ENCODE assay signal across 9 mouse cellular contexts in the genomic region with DNA sequence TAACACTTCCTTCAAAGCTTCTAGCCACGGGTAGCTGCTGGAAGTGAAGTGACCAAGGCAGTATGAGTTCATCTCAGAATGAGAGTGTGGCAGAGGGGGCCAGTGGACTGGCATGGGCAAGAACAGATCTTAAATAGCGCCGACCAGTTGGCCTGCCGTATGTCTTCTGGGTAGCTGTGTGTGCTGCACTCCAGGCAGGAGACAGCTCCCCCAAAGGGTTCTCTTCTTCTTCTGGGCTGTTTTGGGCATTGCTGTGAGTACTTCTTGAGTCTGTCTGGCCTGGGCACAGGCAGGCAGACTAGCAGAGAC. TPM values are rescaled to one million over a fixed set of nuclear protein-coding genes. Genes with fewer than 3 reads are reported as not detected.
DNase-seq lines count a peak whose midpoint lies in the region; ATAC-seq lines count a peak whose summit lies in the region.
"Had no signal": no experiment of that assay in that cellular context is flagged by ENCODE, and none has a peak within 500 bp of the region (broad histone marks: within the 10 kb centered on the region; RNA-seq: fewer than 3 reads in every experiment).

No protein-coding gene starts in this region.

- ATAC-seq in heart, embryonic 12.5 days (ENCODE audit: insufficient number of reproducible peaks, low FRiP score): no peak
- no peak for ATAC-seq in lung, embryonic 16.5 days (ENCODE audit: low read depth)
- no peak for ATAC-seq in intestine, embryonic 15.5 days
- ATAC-seq in stomach, embryonic 15.5 days (ENCODE audit: insufficient read depth, low FRiP score, low read depth): no peak

- H3K27ac ChIP-seq in heart, embryonic 12.5 days (ENCODE audit: poor library complexity, severe bottlenecking): peak overlapping the region; percentile 58
- peak overlapping the region; percentile 28; the same call in 1 of the 2 replicates for H3K27ac ChIP-seq in lung, embryonic 16.5 days (ENCODE audit: low read length)
- H3K27ac ChIP-seq in intestine, embryonic 15.5 days: peak overlapping the region; percentile 52
- H3K27ac ChIP-seq in stomach, embryonic 15.5 days: peak overlapping the region; percentile 67

- WGBS in heart, embryonic 12.5 days: 45% methylated on average over 4 of the region's 4 CpGs
- 42% methylated on average over 4 of the region's 4 CpGs for WGBS in lung, embryonic 16.5 days
- 39% methylated on average over 4 of the region's 4 CpGs for WGBS in intestine, embryonic 15.5 days
- WGBS in stomach, embryonic 15.5 days: 46% methylated on average over 4 of the region's 4 CpGs

- no peaks in the 10 kb centered on the region for H3K9me3 ChIP-seq in heart, embryonic 12.5 days (replicated peaks)
- no peaks in the 10 kb centered on the region for H3K9me3 ChIP-seq in lung, embryonic 16.5 days (ENCODE audit: control insufficient read depth, low read length)
- H3K9me3 ChIP-seq in intestine, embryonic 15.5 days: no peaks in the 10 kb centered on the region
- H3K9me3 ChIP-seq in stomach, embryonic 15.5 days: no peaks in the 10 kb centered on the region

- no peak overlapping the region for H3K4me3 ChIP-seq in heart, embryonic 12.5 days
- H3K4me3 ChIP-seq in lung, embryonic 16.5 days (ENCODE audit: low read length): no peak overlapping the region
- no peak overlapping the region for H3K4me3 ChIP-seq in intestine, embryonic 15.5 days (replicated peaks)
- no peak overlapping the region for H3K4me3 ChIP-seq in stomach, embryonic 15.5 days (replicated peaks)

- peak overlapping the region; percentile 14; the same call in 1 of the 2 replicates for H3K4me2 ChIP-seq in heart, embryonic 12.5 days
- H3K4me2 ChIP-seq in lung, embryonic 16.5 days (ENCODE audit: low read depth, low read length): no peak overlapping the region
- H3K4me2 ChIP-seq in intestine, embryonic 15.5 days (replicated peaks): no peak overlapping the region
- no peak overlapping the region for H3K4me2 ChIP-seq in stomach, embryonic 15.5 days

- DNase-seq in heart, postnatal 25 days (ENCODE audit: low spot score): no peak
- no peak for DNase-seq in lung, postnatal 25 days (ENCODE audit: low spot score)
- no peak for DNase-seq in adrenal gland, adult 18-20 months (ENCODE audit: low spot score in 2 of 2)
- DNase-seq in kidney, adult 11 months: no peak
- DNase-seq: spleen, adult 18-20 months had no signal

- H3K4me1 ChIP-seq in heart, embryonic 12.5 days (replicated peaks): peaks cover 93% of the 10 kb centered on the region
- peaks cover 62% of the 10 kb centered on the region for H3K4me1 ChIP-seq in lung, embryonic 16.5 days (replicated peaks; ENCODE audit: control insufficient read depth, insufficient read depth, low read length)
- H3K4me1 ChIP-seq in intestine, embryonic 15.5 days (replicated peaks): peaks cover 66% of the 10 kb centered on the region
- H3K4me1 ChIP-seq in stomach, embryonic 15.5 days: peaks cover 70% of the 10 kb centered on the region

- H3K27me3 ChIP-seq in heart, embryonic 12.5 days (replicated peaks): no peaks in the 10 kb centered on the region
- no peaks in the 10 kb centered on the region for H3K27me3 ChIP-seq in lung, embryonic 16.5 days (ENCODE audit: control insufficient read depth, insufficient read depth, low read depth, low read length)
- no peaks in the 10 kb centered on the region for H3K27me3 ChIP-seq in intestine, embryonic 15.5 days (replicated peaks)
- no peaks in the 10 kb centered on the region for H3K27me3 ChIP-seq in stomach, embryonic 15.5 days (replicated peaks)

- H3K9ac ChIP-seq in heart, embryonic 12.5 days: peak overlapping the region; percentile 33
- no peak overlapping the region for H3K9ac ChIP-seq in lung, embryonic 16.5 days (ENCODE audit: low read length)
- no peak overlapping the region for H3K9ac ChIP-seq in intestine, embryonic 15.5 days
- no peak overlapping the region for H3K9ac ChIP-seq in stomach, embryonic 15.5 days

- intact Hi-C loops in heart, postnatal 25 days (cut with DNase I): no loop called here

- H3K36me3 ChIP-seq in heart, embryonic 12.5 days: peaks cover 10% of the 10 kb centered on the region
- no peaks in the 10 kb centered on the region; the same call in 1 of the 2 replicates for H3K36me3 ChIP-seq in lung, embryonic 16.5 days (ENCODE audit: control insufficient read depth, insufficient read depth, low read length)
- no peaks in the 10 kb centered on the region; the same call in 1 of the 2 replicates for H3K36me3 ChIP-seq in intestine, embryonic 15.5 days
- H3K36me3 ChIP-seq in stomach, embryonic 15.5 days: no peaks in the 10 kb centered on the region

RNA-seq across cellular contexts. Expression of a gene that starts 29.4 kb away (rescaled TPM):
- 101 and 105 TPM in 2 replicates for polyA plus RNA-seq in heart, embryonic 12.5 days (2016; fragmentation: Nextera tagmentation; extraction: Ambion mirVana)
- total RNA-seq in heart, postnatal 25 days (2021): 10 to 100 TPM; 41.6 to 45.0 TPM
- polyA plus RNA-seq in lung, embryonic 16.5 days (2015; fragmentation: Nextera tagmentation; extraction: Ambion mirVana): 49.5 and 61.7 TPM in 2 replicates
- polyA plus RNA-seq in intestine, embryonic 15.5 days (2015; fragmentation: Nextera tagmentation; extraction: Ambion mirVana): 83.7 and 86.0 TPM in 2 replicates
- 92.4 and 98.5 TPM in 2 replicates for polyA plus RNA-seq in stomach, embryonic 15.5 days (2015; fragmentation: Nextera tagmentation; extraction: Ambion mirVana)
- total RNA-seq in adrenal gland, adult 18-20 months (2021): 10 to 100 TPM; 70.5 to 75.9 TPM
